Mouse (Mus musculus) cerebellum, adult 2 months (tissue): Measurements from ENCODE around the gene Scarf2.

Experiments used
- CTCF ChIP-seq: fragments of 200-500 bp; IDR thresholded peaks from 2 replicates; pipeline ENCODE4 v1.5.1; 2011; ENCODE audit warnings: low read depth, mild to moderate bottlenecking, control low read depth, low read length, moderate library complexity, borderline replicate concordance; ENCODE audit not compliant: insufficient read depth
- POLR2A ChIP-seq: fragments of 200-500 bp; IDR thresholded peaks from 2 replicates; pipeline ENCODE4 v1.6.1; 2011; ENCODE audit warnings: low read length, control low read depth, borderline replicate concordance; ENCODE audit not compliant: insufficient read depth

DNA sequence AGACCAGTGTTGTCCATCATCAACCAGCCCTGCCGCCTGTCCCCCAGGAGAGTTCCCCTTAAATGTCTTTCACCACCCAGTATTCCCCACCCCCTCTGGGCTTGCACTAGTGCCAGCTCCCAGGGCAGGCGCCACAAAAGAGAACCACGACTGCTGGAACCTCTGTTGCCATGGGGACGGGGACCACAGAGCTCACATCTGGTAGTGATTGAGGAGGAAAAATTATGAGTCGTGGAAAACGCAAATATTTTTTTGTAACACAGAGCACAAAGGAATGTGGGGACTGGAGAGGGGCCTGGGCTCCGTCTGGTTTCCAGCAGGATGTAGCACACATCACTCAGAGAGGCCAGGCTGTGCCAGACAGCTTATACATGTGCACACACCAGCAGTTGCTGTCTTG lies 12.6 kb downstream of the Scarf2 start:
- TF ChIP-seq CTCF = no peak
- TF ChIP-seq POLR2A = no peak
